Mouse (Mus musculus) small intestine, adult 2 months (tissue): ENCODE data around the gene 1810046K07Rik. TPM values are rescaled to one million over a fixed set of nuclear protein-coding genes. Genes with fewer than 3 reads are reported as not detected.

Experiments
- H3K27ac ChIP-seq: fragments of 200-500 bp; 2 replicates; pipeline ENCODE4 v1.5.1; 2012; ENCODE audit warnings: low read depth, low read length, control low read depth, inconsistent platforms; ENCODE audit not compliant: insufficient read depth
- H3K27me3 ChIP-seq: fragments of 200-500 bp; 2 replicates; pipeline ENCODE4 v1.6.1; 2012; ENCODE audit warnings: mild to moderate bottlenecking, moderate library complexity, low read length, inconsistent platforms; ENCODE audit not compliant: control insufficient read depth, insufficient read depth
- H3K36me3 ChIP-seq: fragments of 200-500 bp; 2 replicates; pipeline ENCODE4 v1.6.1; 2012; ENCODE audit warnings: mild to moderate bottlenecking, low read length, control low read depth, inconsistent platforms; ENCODE audit not compliant: control insufficient read depth, insufficient read depth
- H3K4me1 ChIP-seq: fragments of 200-500 bp; 2 replicates; pipeline ENCODE4 v1.6.1; 2012; ENCODE audit warnings: low read length, inconsistent platforms, mixed read lengths; ENCODE audit not compliant: control insufficient read depth, insufficient read depth, insufficient read length
- H3K4me3 ChIP-seq: fragments of 200-500 bp; 2 replicates; pipeline ENCODE4 v1.5.1; 2012; ENCODE audit warnings: low read depth, mild to moderate bottlenecking, control low read depth, inconsistent platforms, low read length, moderate library complexity
- CTCF ChIP-seq: fragments of 200-500 bp; IDR thresholded peaks from 2 replicates; pipeline ENCODE4 v1.5.1; 2012; ENCODE audit warnings: low read depth, mild to moderate bottlenecking, control low read depth, inconsistent platforms, low read length, moderate library complexity, mixed read lengths; ENCODE audit not compliant: insufficient replicate concordance, insufficient read length; ENCODE audit errors: extremely low read depth
- POLR2A ChIP-seq: fragments of 200-500 bp; IDR thresholded peaks from 2 replicates; pipeline ENCODE4 v1.6.1; 2012; ENCODE audit warnings: low read depth, mild to moderate bottlenecking, control low read depth, inconsistent platforms, low read length, moderate library complexity
- WGBS: fragments of 180-500 bp; shearing (Covaris S2); methylation state at CpG from one replicate; pipeline ENCODE4 v1.1.7; 2018; 5-methylcytosine and 5-hydroxymethylcytosine counted together
- polyA plus RNA-seq: library from polyadenylated mRNA; depleted of rRNA; stranded (reverse); fragments of >200 nt; gene quantifications from 2 replicates; pipeline ENCODE4 v1.2.3, GENCODE M21; 2012

1810046K07Rik gene
- polyA plus RNA-seq, 1 experiment, result 50.7 TPM

DNA sequence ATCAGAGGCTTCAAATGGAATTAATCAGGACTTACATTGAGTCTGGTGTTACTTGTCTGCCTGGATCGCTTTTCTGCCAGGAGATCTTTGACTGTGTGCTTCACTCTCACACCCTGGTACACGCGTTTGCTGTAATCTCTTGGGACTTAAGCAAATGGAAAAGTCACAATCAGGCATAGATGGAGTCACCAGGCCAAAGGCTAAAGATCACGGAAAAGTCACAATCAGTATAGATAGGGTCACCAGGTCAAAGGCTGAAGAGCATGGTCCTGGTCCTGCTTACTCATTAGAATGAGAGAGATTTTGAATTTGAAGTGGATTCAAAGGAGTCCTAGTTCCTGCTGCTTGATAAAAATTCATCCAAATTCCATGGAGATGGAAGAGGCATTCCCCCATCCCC, 10.5 kb downstream of the 1810046K07Rik start:
- H3K4me3 ChIP-seq, result no peak overlapping the region
- H3K27me3 ChIP-seq, result no peaks in the 10 kb centered on the region
- 44% methylated on average over 4 of the region's 4 CpGs for WGBS
- peak overlapping the region; percentile 78 for H3K27ac ChIP-seq
- H3K4me1 ChIP-seq, result peaks cover 20% of the 10 kb centered on the region; the same call in 1 of the 2 replicates
- H3K36me3 ChIP-seq, result no peaks in the 10 kb centered on the region
- no peak for TF ChIP-seq CTCF

DNA sequence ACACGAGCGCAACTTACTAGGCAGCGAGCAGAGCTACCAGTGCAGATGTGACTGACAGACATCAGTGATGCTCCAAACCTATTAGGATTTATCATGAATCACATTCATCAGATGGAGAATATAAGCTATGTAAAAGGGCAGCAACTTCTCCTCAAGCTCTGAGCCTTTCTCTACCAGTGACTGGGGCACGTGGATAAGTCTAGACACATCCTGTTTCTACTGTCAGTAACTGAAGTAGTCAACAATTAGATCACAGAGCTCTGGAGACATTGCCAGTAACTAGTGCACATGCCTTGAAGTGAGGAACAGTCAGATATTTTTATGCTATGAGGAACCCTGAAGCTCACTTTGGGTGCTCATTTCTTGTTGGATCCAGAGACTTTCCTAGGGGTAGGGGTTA, 11.4 kb downstream of the 1810046K07Rik start:
- WGBS, result 89% methylated on average over 4 of the region's 4 CpGs
- Histone ChIP-seq H3K4me1 (peaks cover 23% of the 10 kb centered on the region; the same call in 1 of the 2 replicates), H3K4me3 (no peak overlapping the region), H3K36me3 (no peaks in the 10 kb centered on the region), H3K27me3 (no peaks in the 10 kb centered on the region), H3K27ac (no peak overlapping the region)
- TF ChIP-seq CTCF (no peak), POLR2A (no peak)

DNA sequence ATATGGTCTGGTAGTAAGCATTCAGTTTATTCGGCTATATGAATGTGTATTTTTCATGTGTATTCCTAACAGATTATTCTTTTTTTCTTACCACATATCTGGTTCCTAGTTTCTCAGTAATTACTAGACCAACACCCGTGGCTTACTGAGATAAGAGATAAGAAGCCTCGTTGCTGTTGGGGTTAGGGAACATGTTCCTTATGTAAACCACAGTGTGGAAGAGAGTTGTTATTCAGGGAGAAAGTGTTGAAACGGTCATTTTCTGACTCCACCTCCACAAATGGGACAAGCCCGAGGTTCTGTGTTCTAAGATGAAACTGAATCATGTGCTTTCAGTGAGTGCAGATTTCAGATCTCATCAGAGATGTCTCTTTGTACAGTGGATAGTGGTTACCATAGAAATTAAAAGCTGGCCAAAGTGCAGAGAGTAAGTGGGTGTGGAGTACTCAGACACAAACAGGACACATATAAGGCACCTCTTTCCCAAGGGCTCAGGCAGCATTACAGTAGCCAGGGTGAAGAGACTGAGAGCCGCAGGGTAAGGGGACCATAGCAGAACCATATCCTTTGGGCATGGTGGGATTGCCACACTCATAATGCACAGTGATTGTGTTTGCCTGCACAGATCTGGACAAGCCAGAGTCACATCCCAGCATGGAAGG, 13.2 kb downstream of the 1810046K07Rik start:
- no peaks in the 10 kb centered on the region for H3K36me3 ChIP-seq
- WGBS, result 11% methylated on average over 6 of the region's 6 CpGs
- peak overlapping the region; percentile 93 for H3K27ac ChIP-seq
- peaks cover 34% of the 10 kb centered on the region; the same call in 1 of the 2 replicates for H3K4me1 ChIP-seq
- peak overlapping the region; percentile 11 for H3K4me3 ChIP-seq
- TF ChIP-seq POLR2A, result peak; percentile 23; the same call in 1 of the 2 replicates
- no peak for TF ChIP-seq CTCF
- no peaks in the 10 kb centered on the region for H3K27me3 ChIP-seq

- peaks cover 34% of the 10 kb centered on the region; the same call in 1 of the 2 replicates for H3K4me1 ChIP-seq
- WGBS, result 17% methylated on average over 18 of the region's 18 CpGs
- H3K27ac ChIP-seq, result peak overlapping the region; percentile 84
- no peak for TF ChIP-seq CTCF
- no peak for TF ChIP-seq POLR2A
- H3K4me3 ChIP-seq, result peak overlapping the region; percentile 47
- no peaks in the 10 kb centered on the region for H3K36me3 ChIP-seq
- H3K27me3 ChIP-seq, result no peaks in the 10 kb centered on the region
Observed at GRCm38 (mm10) chr9:51312554-51313317, 16.0 kb downstream of the 1810046K07Rik start.

DNA sequence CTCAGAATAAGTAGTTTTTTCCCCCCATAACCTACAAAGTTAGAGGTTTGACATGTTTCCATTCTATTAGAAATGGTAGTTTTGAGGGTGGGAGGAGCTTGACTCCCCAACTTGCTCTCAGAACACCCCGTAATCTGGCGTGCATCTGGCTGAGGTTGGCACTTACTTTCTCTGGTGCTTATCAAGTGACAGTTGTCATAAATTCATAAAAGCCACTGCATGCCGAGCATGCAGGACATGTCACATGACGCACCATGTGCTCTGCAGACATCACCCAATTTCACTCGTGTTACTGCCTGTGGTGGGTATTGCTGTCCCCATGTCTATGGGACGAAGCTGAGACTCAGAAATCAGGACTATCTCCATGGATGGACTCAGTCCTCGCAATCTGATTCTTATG, 18.2 kb downstream of the 1810046K07Rik start:
- Histone ChIP-seq H3K36me3 (no peaks in the 10 kb centered on the region), H3K4me3 (no peak overlapping the region), H3K4me1 (peaks cover 23% of the 10 kb centered on the region; the same call in 1 of the 2 replicates), H3K27me3 (no peaks in the 10 kb centered on the region), H3K27ac (no peak overlapping the region)
- WGBS, result 30% methylated on average over 7 of the region's 7 CpGs
- no peak for TF ChIP-seq POLR2A
- no peak for TF ChIP-seq CTCF

DNA sequence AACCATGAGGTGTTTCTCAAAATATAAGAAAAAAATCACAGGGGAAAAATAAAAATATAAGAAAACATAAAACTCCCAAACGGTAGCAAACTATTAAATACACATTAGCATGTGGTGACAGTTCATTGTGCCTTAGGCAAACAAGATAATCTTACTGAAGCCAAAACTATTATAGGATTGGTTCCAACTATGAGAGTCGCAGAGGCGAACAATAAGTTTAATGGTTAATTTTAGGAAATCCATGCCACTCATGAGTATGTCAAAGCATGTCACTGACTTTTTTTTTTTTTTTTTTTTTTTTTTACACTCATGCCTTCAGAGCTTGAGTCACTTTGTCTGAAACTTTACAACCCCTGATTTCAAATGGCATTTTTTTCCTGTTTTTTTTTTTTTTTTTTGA, 22.4 kb downstream of the 1810046K07Rik start:
- 61% methylated on average over 3 of the region's 3 CpGs for WGBS
- Histone ChIP-seq H3K27ac (no peak overlapping the region), H3K4me3 (no peak overlapping the region), H3K36me3 (no peaks in the 10 kb centered on the region), H3K4me1 (peaks cover 20% of the 10 kb centered on the region; the same call in 1 of the 2 replicates), H3K27me3 (no peaks in the 10 kb centered on the region)
- no peak for TF ChIP-seq POLR2A
- TF ChIP-seq CTCF, result no peak

DNA sequence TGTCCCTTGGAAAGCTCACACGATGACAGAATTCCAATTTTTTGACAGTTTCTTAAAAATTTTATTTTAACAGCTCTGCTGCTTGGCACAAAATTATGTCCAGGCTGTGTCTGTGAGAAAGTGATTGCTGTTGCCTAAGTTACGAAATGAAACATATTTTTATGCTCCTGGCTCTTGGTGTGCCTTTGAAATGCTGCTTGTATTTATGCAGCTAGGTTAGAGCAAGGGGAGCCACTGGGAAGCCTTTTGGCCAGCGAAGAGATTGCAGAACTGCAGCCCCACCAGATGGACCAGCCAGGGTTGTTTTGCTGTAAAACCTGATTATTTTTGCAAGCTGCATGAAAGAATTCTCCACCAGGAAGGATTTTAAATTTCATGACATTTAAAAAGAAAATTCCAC, 23.6 kb downstream of the 1810046K07Rik start:
- no peaks in the 10 kb centered on the region for H3K27me3 ChIP-seq

More for the DNA sequence above, 23.6 kb downstream of the 1810046K07Rik start:
- no peak overlapping the region for H3K27ac ChIP-seq
- H3K4me1 ChIP-seq, result peaks cover 18% of the 10 kb centered on the region; the same call in 1 of the 2 replicates
- WGBS, result 90% methylated on average over 3 of the region's 3 CpGs
- TF ChIP-seq CTCF, result no peak
- no peak for TF ChIP-seq POLR2A
- H3K36me3 ChIP-seq, result no peaks in the 10 kb centered on the region
- H3K4me3 ChIP-seq, result no peak overlapping the region
